Mouse (Mus musculus): ENCODE data around the gene Atp6v0a4.

Atp6v0a4 gene

GRCm38 (mm10) chr6:38124207-38124835 lies at the start of gene Atp6v0a4:
TSS of gene Atp6v0a4 (minus strand) at chr6:38124586.
- no peak for DNase-seq (ENCODE audit: low read depth, low spot score)

GRCm38 (mm10) chr6:38165385-38165784 lies 41.0 kb upstream of the Atp6v0a4 start:
- DNase-seq (ENCODE audit: low read depth, low spot score), result no peak

- DNase-seq (ENCODE audit: low read depth, low spot score), result no peak
Observed at GRCm38 (mm10) chr6:38164705-38165104, 40.3 kb upstream of the Atp6v0a4 start.

- DNase-seq (ENCODE audit: low read depth, low spot score), result no peak
Observed at GRCm38 (mm10) chr6:38162825-38163504, 38.6 kb upstream of the Atp6v0a4 start.

- DNase-seq (ENCODE audit: low read depth, low spot score), result no peak
Observed at GRCm38 (mm10) chr6:38160556-38160955, 36.2 kb upstream of the Atp6v0a4 start.

- DNase-seq (ENCODE audit: low read depth, low spot score), result peak; percentile 65
Observed at GRCm38 (mm10) chr6:38160102-38160501, 35.7 kb upstream of the Atp6v0a4 start.

GRCm38 (mm10) chr6:38159576-38159975 lies 35.2 kb upstream of the Atp6v0a4 start:
- no peak for DNase-seq (ENCODE audit: low read depth, low spot score)

- DNase-seq (ENCODE audit: low read depth, low spot score), result no peak
Observed at GRCm38 (mm10) chr6:38157925-38158324, 33.5 kb upstream of the Atp6v0a4 start.

- DNase-seq (ENCODE audit: low read depth, low spot score), result no peak
Observed at GRCm38 (mm10) chr6:38156204-38156603, 31.8 kb upstream of the Atp6v0a4 start.

- DNase-seq (ENCODE audit: low read depth, low spot score), result no peak
Observed at GRCm38 (mm10) chr6:38152305-38152704, 27.9 kb upstream of the Atp6v0a4 start.

- no peak for DNase-seq (ENCODE audit: low read depth, low spot score)
Observed at GRCm38 (mm10) chr6:38149483-38149882, 25.1 kb upstream of the Atp6v0a4 start.

GRCm38 (mm10) chr6:38148626-38149025 lies 24.2 kb upstream of the Atp6v0a4 start:
- no peak for DNase-seq (ENCODE audit: low read depth, low spot score)

GRCm38 (mm10) chr6:38147301-38147700 lies 22.9 kb upstream of the Atp6v0a4 start:
- no peak for DNase-seq (ENCODE audit: low read depth, low spot score)

GRCm38 (mm10) chr6:38145463-38146065 lies 21.2 kb upstream of the Atp6v0a4 start:
- peak; percentile 50 for DNase-seq (ENCODE audit: low read depth, low spot score)

GRCm38 (mm10) chr6:38144161-38144998 lies 20.0 kb upstream of the Atp6v0a4 start:
- DNase-seq (ENCODE audit: low read depth, low spot score), result no peak

GRCm38 (mm10) chr6:38140402-38140801 lies 16.0 kb upstream of the Atp6v0a4 start:
- no peak for DNase-seq (ENCODE audit: low read depth, low spot score)

GRCm38 (mm10) chr6:38139086-38139485 lies 14.7 kb upstream of the Atp6v0a4 start:
- DNase-seq (ENCODE audit: low read depth, low spot score), result no peak

GRCm38 (mm10) chr6:38134806-38135559 lies 10.6 kb upstream of the Atp6v0a4 start:
- peak; percentile 62 for DNase-seq (ENCODE audit: low read depth, low spot score)

- DNase-seq (ENCODE audit: low read depth, low spot score), result no peak
Observed at GRCm38 (mm10) chr6:38131801-38132231, 7.4 kb upstream of the Atp6v0a4 start.

GRCm38 (mm10) chr6:38129883-38130282 lies 5.5 kb upstream of the Atp6v0a4 start:
- no peak for DNase-seq (ENCODE audit: low read depth, low spot score)

- no peak for DNase-seq (ENCODE audit: low read depth, low spot score)
Observed at GRCm38 (mm10) chr6:38128115-38128514, 3.7 kb upstream of the Atp6v0a4 start.
